Mouse (Mus musculus) embryo, embryonic 11 days (tissue): ENCODE results near the gene Enthd1.
A peak's percentile ranks its signal among the peaks of the same experiment; 100 is the strongest.

ENCODE experiments used
- DNase-seq: peaks from one replicate; pipeline ENCODE4 v3.0.0-alpha.2; 2015

The Enthd1 gene

GRCm38 (mm10) chr15:80572811-80573520, 8.0 kb upstream of the Enthd1 start:
- DNase-seq: no peak

GRCm38 (mm10) chr15:80572291-80572690, 7.3 kb upstream of the Enthd1 start, which contains the start of gene Grap2:
Gene Grap2 (plus strand): TSS chr15:80572594.
- no peak for DNase-seq

DNA sequence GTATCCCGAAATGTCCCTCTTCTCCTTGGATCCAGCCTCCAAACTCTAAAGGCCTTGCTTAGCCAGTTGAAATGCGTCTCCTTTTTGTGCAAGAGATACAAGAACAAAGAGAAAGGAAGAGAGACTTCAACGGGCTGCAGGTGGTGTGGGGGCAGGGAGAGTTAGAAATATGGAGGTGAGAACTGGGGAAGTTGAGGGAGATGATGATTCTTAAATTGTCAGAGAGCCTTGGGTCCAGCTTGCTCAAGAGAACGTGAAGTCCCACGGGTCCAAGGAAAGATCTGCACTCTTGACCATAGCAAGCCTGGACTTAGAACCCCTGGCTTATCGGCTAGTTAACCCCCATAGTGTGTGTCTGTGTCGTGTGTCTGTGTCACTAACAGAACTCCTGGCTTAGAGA, 6.7 kb upstream of the Enthd1 start:
- DNase-seq: no peak

DNA sequence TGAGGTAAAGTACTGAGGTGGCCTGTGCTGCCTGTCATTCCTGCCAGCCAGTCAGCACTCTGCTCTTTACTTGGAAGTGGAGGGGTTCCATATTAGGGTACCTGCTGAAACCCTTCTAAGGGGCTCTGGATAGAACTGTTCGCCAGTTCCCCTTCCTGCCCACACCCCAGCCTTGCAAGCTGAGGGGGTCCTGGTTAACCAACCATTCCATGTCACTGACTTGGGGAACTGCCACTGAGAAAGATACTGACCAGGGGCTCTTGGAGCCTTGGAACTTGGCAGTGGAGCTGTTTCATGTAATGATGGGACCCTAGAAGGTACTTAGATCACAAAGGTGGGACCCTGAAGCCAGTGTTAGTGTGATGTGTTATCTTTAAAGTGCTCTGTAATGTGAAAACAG, 5.3 kb upstream of the Enthd1 start:
- no peak for DNase-seq

DNA sequence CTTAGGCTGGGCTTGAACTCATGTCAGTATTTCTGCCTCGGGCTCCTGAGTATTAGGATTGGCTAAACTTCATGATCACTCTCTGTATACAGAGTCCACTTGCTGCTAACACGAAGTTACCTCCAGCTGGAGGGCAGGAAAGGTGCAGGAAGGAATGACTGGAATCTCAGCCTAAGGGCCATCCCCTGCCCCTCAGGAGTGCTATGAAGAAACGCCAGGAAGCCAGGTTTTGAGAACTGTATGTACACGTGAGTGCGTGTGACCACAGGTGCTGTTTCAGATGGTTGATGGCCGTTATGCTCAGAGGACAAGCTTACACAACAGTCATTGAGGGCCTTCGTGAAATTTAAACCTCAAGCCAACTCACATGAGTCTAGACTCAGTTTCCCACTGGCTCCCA, 4.2 kb upstream of the Enthd1 start:
- DNase-seq: no peak

DNA sequence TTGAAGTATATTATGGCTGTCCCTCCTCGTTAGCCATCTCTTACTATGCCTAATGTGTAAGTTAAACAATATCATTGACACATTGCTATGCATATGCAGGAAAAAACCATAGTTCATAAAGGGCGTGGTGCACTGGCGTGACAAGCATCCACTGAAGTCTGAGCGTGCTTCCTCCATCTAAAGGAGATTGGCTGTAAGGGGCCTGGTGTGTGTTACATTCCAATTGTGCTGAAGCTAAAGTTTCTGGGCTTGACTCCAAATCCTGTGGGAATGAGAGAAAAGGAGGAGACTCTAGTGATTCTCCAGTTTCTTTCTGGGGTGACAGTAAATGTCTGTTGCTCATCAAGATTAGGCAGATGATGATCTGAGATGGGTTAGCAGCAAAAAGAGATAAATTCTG, 2.8 kb upstream of the Enthd1 start:
- DNase-seq: no peak

DNA sequence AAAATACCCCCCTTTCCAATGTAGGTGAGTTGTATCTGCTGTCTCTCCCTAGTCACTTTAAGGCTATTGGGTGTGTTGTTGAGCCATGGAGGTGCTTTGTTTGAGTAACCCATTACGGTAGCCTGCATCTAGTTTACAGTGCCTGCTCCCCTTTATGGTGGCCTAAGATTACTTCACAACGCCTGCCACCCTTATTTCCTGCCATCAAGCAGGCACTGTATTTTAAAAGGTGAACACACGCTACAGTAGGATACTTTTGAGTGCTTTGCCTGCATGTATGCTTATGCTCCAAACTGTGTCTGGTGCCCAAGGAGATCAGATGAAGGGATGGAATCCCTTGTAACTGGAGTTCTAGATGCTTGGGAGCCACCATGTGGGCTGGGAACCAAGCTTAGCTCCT, 2.2 kb upstream of the Enthd1 start:
- DNase-seq: no peak

DNA sequence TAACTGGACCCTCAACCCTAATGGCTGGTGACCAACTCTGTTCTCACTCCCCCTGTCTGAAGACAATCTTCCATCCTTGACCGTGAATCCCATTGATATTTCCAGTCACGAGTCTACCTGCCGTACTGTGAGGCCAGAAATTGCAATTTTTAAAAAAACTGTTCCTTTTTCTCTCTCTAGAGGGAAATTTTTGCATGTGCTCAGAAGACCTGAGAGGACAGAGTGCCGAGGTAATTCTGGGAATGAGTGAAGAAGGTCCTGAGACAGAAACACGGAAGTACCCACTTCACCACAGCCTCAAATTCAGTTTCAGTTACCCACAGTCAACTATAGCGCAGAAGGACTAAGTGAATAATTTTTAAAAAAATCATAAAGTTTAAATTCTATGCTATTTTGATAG, 1.7 kb upstream of the Enthd1 start:
- DNase-seq: no peak

GRCm38 (mm10) chr15:80563634-80564208, 1.2 kb downstream of the Enthd1 start:
- peak; percentile 27 for DNase-seq

DNA sequence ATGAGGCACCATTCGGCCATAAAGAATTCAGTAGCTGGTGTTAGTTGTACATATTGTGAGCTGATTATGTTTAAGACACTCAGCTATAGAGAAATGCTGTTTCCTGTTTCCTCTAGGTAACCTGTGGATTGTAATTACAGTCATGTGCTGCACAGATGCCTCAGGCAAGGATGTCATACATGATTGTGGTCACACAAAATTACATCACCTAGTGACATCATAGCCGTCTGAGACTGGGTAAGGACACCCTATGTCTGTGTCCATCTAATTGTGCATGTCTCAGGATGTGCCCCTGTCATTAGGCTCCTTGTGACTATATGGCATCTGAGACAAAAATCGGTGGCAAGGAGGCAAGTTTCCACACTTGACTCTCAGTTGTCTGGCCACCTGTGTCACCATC, 2.5 kb downstream of the Enthd1 start:
- no peak for DNase-seq

- no peak for DNase-seq
These were observed 4.0 kb downstream of the Enthd1 start for GRCm38 (mm10) chr15:80560646-80561580.

DNA sequence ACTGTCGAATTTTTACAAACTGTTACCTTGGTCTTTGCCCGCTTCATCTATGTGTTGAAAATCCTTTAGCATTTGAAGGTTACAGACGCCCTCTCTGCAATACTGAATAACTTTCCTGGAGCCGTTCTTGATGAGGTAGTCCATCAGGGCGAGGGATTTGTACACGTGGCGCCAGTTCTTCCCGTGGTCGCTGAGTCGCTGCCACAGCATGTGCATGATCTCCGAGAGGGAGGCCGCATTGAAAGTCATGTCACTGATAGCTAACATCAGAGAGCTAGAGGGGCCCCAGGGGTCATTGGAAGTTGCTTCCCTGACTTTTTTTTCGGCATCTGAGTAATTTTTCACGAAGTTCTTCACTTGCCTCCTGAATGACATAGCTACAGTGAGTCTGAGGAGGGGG, 5.0 kb downstream of the Enthd1 start:
- peak; percentile 13 for DNase-seq

DNA sequence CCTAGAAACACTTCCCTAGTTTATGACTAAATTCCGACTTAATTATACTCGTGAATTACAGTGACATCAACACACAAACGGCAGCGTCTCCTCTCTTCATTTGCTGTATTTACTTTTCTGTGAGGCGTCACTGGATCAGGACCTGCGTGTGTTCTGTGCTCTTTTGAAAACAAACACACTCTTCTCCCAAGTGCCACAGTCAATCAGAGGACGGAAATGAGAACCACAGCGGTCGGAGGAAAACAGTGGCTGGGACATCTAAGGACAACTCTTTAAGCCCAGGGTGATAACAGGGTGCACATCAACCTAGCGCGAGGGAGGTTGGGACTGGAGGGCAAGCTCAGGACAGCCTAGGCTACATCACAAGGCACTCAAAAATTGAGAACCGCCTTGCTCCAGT, 5.4 kb downstream of the Enthd1 start:
- DNase-seq: no peak

GRCm38 (mm10) chr15:80557745-80558144, 7.2 kb downstream of the Enthd1 start:
- no peak for DNase-seq

DNA sequence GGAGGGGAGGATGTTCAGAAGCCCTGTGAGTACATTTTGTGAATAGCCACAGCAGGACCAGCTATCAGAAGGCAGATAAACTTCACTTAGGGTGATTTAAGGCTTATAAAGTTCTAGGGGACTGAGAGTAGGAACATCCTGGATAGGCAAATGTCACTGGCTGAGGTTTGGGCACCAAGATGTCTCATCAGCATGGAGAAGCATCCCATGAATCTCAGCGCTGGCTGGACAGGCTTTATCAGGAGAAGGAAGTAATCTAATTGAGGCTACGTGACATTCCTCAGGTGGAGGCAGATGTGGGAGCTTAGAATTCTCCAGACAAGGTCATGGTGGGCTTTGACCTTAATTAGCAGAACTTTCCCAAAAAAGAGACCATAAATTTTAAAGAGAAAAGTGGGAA, 8.9 kb downstream of the Enthd1 start:
- no peak for DNase-seq

DNA sequence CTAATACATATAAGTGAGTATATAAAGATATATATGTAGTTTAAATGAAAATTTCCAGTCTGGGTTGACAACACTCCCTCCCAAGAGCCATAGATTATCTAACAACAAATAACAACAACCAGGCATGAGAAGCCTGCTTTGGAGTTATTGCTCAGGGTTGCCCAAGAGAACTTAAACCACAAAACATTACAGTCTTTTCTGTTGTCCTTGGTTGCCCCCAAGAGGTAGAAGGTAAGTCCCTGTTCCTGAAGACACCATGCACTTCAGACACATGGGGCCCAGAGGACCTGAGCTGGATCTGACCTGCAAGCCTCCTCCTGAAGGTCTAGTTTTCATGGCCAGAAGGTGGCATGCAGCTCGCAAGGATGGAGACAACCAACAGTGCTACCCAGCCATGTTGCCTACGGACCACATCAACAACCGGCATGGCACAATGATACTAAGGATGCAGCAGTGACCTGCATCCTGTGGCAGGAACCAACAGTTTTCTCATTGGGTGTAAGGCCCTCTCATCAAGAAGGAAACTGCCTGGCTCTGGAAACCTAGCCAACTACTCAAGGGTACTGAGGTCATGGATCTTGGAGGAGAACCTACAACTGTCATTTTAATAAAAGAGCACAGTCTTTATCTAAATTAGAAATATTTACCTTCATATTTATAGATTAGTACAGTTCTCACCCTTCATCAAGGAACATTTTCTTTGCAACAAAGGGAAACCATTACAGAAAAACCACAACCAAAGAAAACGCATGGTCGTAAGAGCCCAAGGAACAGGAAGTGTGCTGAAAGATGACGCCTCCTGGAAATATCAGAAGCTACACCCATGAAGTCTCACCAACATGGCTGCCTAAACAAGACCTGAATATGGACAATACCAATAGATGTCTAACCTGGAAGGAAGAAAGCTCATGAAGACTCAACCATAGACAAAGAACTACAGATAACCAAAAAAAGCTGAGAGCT, 9.8 kb downstream of the Enthd1 start:
- DNase-seq: no peak

DNA sequence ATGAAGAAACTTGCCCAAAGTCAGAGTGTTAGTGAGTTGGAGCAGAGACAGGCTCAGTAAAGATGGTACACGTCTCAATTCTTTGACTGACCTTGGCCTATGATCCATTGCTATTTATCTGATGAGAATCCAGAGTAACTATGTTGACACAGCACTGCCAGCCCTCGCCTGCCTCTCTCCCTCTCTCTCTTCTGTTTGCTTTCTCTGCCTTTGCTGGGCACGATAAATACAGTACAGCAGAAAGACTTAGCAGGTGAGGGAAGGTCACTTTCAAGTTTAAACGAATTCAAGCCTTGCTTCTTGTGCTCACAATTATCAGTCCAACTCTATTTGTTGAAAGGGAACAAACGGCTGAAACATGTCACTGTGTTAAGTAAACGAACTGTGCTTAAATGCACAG, 19.5 kb downstream of the Enthd1 start:
- no peak for DNase-seq

DNA sequence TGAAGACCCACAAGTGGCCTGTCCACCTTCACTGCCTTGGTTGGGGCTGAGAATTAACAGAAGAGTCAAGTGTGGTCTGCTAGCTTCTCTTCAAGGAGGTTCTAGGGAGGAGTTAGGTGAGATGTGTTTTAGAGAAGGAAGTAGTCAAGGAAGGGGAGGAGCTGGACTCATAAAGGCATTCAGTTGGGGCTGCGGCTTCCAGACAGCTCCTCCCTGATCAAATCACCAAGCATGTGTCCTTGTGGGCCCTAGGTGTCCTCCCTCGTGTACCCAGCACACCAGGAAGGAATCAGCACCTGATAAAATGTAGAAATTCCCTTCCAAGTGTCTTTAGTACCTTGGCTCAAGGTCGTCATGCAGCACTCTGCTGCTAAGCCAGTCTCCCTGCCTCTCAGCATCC, 20.8 kb downstream of the Enthd1 start:
- DNase-seq: no peak

GRCm38 (mm10) chr15:80538671-80539340, 26.1 kb downstream of the Enthd1 start:
- DNase-seq: no peak

GRCm38 (mm10) chr15:80538075-80538474, 26.9 kb downstream of the Enthd1 start:
- no peak for DNase-seq

GRCm38 (mm10) chr15:80536051-80536450, 28.9 kb downstream of the Enthd1 start:
- no peak for DNase-seq

DNA sequence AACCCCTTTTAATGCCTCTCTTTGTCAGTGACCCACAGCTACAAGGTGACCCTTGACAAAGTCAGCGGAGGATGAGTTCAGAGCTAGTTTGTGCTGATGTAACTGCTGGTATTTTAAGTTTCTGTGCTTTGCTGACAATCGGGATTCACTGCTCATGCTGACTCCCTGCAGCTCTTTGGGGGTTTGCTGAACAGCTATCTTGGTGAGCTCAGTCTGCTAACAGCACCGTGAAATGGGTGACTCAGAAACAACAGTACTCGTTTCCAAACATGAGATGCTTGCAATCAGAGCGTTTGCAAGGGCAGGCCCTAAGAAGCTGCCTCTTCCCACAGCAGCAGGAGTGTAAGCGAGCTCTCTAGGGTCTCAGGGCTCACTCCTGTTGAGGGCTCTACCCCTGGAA, 31.7 kb downstream of the Enthd1 start:
- no peak for DNase-seq
